Mouse (Mus musculus): ENCODE data around the gene Pabpc4l. TPM values are rescaled to one million over a fixed set of nuclear protein-coding genes. Genes with fewer than 3 reads are reported as not detected.
"Not testable (repeated sequence)": the region's sequence is repeated elsewhere in the genome, so short reads cannot be mapped to it uniquely, and the experiment has no call there.

The Pabpc4l gene
- total RNA-seq (2022), result 1 to 10 TPM; 3.3 to 4.4 (median 3.8) TPM

DNA sequence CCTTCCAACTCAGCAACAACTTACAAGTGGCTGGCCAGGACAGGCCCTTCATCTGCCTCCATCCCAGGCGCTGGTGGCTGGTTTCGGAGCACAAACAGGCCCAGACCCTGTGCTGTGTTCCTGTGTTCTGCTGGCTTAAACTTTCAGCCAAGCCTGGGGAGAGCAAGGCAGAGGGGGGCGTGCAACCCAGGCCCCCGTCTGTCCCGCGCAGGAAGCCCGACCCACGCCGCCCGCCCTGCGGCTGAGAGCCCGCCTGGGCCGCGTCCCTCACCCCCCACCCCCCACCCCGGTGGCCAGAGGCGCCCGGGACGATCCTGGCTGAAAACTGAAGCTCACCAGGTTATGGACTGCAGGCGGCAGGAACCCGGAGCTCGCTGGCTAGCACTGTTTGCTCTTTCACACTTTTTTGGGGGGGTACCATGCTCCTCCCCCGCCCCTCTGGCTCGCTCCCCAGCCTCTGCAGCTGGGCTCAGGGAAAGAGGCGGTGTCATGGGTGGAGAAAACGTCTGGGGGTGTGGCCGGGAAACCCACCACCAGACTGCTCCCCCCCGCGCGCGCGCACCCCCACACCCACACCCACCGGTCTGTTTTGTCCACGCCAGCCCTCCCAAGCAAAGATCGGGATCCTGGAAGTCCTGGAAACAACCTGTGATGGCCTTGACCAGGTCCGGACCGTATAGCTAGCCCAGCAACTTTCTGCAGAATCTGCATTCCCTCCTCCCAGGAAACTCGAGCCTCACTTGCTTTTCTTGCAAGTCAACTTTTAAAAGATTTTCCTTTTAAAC is at the start of gene Pabpc4l:
Pabpc4l (minus strand) TSS at position 739 of the 785 bp plus-strand sequence.
- DNase-seq, result no peak

DNA sequence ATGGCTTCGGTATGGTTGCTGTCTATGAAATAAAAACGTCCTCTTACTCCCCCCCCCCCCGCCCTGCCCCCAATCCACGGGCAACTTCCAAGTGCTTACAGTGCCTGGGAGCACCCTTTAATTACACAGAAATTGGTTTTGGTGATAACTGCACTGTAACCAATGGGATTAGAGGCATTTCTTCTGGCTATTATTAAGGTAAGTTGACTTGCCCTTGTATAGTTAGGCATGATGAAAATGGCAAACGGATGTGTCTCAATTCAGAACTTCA is 42.9 kb upstream of the Pabpc4l start:
- DNase-seq, result no peak

DNA sequence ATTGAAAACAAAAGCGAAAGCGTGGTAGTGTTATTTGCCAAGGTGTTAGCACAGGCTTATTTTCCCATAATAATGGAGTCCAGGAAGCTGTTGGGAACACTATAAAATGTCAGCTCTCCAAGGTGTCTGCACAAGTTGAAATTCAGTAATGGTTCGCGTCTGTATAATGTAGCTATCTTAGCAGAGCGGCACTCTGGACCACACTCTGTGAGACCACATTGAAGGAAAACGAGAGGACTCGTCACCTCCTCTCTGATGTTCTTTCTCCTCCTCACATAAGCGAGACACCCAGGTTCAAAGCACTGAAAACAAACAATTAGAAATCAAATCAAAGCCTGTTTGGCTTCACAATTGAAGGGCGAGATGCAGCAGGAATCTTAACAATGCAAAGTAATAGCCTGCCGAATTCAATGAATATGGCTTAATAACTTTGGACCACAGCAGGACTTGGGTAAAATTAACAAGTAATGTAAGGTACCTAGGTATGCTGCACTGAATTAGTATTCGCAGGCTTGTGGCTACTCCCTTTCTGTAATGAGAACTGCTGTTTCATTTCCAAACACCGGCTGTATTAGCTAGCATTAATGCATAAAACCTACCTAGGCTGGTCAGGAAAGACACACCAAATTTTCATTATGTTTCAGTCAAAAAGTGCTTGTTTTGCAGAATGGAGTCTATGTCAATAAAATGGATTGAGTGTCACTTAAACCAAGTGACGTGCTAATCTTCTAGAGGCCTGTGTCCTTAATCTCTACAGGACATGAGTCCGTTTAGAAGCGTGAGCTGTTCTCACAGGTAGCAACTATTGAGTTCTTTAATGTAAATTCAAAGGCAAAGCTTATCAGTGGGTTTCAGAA is 42.3 kb upstream of the Pabpc4l start:
- DNase-seq, result no peak

DNA sequence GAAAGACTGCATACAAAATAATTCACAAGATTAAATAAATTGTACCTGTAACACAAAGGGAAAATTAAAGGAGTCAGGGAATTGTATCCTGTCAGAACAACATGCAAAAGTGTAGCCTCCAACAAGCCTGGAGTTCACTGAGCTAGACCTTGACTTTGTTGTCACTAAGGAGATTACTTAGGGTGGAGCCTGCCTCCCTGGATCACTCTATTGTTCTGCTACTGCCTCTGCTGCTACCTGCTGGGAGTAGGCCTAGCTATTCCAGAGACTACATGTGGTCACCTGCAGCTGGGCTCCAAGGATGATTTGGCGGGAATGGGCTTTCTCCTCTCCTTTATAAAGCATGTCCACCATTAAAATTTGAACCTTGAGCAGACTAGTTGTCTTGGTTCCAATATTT is 38.1 kb upstream of the Pabpc4l start:
- DNase-seq, result not testable (repeated sequence)

DNA sequence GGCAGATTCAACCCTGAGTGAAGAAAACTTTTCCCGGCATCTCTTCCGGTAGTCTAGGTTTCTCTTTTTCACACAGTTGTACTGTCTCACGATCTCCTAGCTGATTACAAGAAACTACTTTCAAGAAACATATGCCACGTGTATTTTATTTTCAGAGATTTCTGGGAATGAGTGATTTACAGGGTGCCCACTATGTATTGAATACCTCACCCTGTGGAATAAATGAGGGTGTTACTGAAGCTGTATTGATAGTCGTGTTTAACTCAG is 180 bp upstream of the Pabpc4l start:
- no peak for DNase-seq

DNA sequence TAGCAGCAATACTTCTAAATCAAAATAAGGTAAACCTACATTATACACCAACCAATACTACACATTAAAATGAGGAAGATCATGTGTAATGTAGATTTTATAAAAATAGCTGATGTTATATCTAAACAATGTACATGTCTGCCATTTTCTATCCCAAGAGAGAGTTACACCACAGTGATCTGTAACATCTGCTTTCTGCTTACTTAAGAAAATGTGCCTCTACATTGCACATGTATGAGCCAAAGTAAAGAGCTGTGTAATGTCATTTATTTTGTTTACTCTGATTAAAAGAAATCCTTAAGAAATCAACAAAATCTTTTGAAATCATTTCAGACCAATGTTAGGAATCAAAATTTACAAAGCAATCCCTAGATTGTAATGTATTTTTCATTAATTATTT is 16.6 kb downstream of the Pabpc4l start:
- DNase-seq, result no peak
